Mouse (Mus musculus) heart, embryonic 12.5 days (tissue): ENCODE data around the gene Mkrn3. TPM values are rescaled to one million over a fixed set of nuclear protein-coding genes. Genes with fewer than 3 reads are reported as not detected.

Source experiments
- ATAC-seq: fragments of 200-750 bp; cut with Nextera tagmentation; 2 replicates; pipeline ENCODE4 v1.8.0; 2017; ENCODE audit warnings: moderate TSS enrichment, moderate library complexity; ENCODE audit not compliant: insufficient number of reproducible peaks, low FRiP score
- H3K27ac ChIP-seq: fragments of 300-500 bp; sonication (generic); 2 replicates; pipeline ENCODE4 v1.5.1; 2016; ENCODE audit warnings: mild to moderate bottlenecking, moderate library complexity; ENCODE audit not compliant: poor library complexity, severe bottlenecking
- H3K27me3 ChIP-seq: fragments of 300-500 bp; sonication (generic); replicated peaks from 2 replicates; pipeline ENCODE4 v1.6.1; 2016; ENCODE audit warnings: mild to moderate bottlenecking, moderate library complexity
- H3K36me3 ChIP-seq: fragments of 300-500 bp; sonication (generic); 2 replicates; pipeline ENCODE4 v1.6.1; 2016; ENCODE audit warnings: mild to moderate bottlenecking, moderate library complexity
- H3K4me1 ChIP-seq: fragments of 300-500 bp; sonication (generic); replicated peaks from 2 replicates; pipeline ENCODE4 v1.6.1; 2016; ENCODE audit warnings: mild to moderate bottlenecking
- H3K4me2 ChIP-seq: fragments of 300-500 bp; sonication (generic); 2 replicates; pipeline ENCODE4 v1.6.1; 2016; ENCODE audit warnings: mild to moderate bottlenecking, moderate library complexity
- H3K4me3 ChIP-seq: fragments of 300-500 bp; sonication (generic); 2 replicates; pipeline ENCODE4 v1.5.1; 2016; ENCODE audit warnings: mild to moderate bottlenecking
- H3K9ac ChIP-seq: fragments of 300-500 bp; sonication (generic); 2 replicates; pipeline ENCODE4 v1.6.1; 2016; ENCODE audit warnings: mild to moderate bottlenecking, moderate library complexity
- H3K9me3 ChIP-seq: fragments of 300-500 bp; sonication (generic); replicated peaks from 2 replicates; pipeline ENCODE4 v1.6.1; 2016; ENCODE audit warnings: mild to moderate bottlenecking, moderate library complexity
- WGBS: fragments of 180-500 bp; shearing (Covaris S2); methylation state at CpG from one replicate; pipeline ENCODE4 v1.1.7; 2016; 5-methylcytosine and 5-hydroxymethylcytosine counted together
- polyA plus RNA-seq: library from polyadenylated mRNA; unstranded; fragments of >200 nt; fragmentation: Nextera tagmentation; extraction: Ambion mirVana; gene quantifications from 2 replicates; pipeline ENCODE4 v1.2.1, GENCODE M21; 2016

The Mkrn3 gene
- polyA plus RNA-seq, 1 experiment from 2014 or later: 3.4 TPM

DNA sequence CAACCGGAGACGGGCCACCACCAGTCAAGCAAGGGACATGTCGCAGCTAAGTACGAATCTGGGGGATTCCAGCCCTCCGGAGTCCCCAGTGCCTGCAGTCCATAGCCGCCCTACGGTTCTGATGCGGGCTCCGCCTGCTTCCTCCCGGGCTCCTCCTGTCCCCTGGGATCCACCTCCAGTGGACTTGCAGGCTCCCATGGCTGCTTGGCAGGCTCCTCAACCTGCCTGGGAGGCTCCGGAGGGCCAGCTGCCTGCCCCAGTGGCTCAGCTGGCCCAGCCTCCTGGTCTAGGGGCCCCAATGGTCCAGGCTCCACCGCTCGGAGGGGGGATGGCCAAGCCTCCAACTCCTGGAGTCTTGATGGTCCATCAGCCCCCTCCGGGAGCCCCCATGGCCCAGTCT lies 42.6 kb downstream of the Mkrn3 start:
- WGBS: 27% methylated on average over 14 of the region's 14 CpGs
- H3K27ac ChIP-seq: no peak overlapping the region

GRCm38 (mm10) chr7:62376510-62377304 lies 43.2 kb downstream of the Mkrn3 start, which contains the start of gene Magel2:
Magel2 (plus strand) TSS chr7:62377010.
- H3K4me2 ChIP-seq: peak within 1 kb of the TSS; percentile 74
- H3K27me3 ChIP-seq: no peaks in the 10 kb centered on the region
- no peaks in the 10 kb centered on the region for H3K36me3 ChIP-seq
- peak within 1 kb of the TSS; percentile 47 for H3K4me3 ChIP-seq
- no peaks in the 10 kb centered on the region for H3K4me1 ChIP-seq
- 23% methylated on average over 31 of the region's 31 CpGs for WGBS
- ATAC-seq: peak; percentile 86; the same call in 1 of the 2 replicates
- H3K9me3 ChIP-seq: peaks cover 23% of the 10 kb centered on the region
- H3K27ac ChIP-seq: no peak within 1 kb of the TSS
- H3K9ac ChIP-seq: peak within 1 kb of the TSS; percentile 59

More for the DNA sequence above, 42.6 kb downstream of the Mkrn3 start:
- Histone ChIP-seq H3K36me3 (no peaks in the 10 kb centered on the region), H3K9ac (peak overlapping the region; percentile 59), H3K4me1 (no peaks in the 10 kb centered on the region), H3K27me3 (no peaks in the 10 kb centered on the region), H3K4me2 (peak overlapping the region; percentile 74), H3K9me3 (peaks cover 23% of the 10 kb centered on the region), H3K4me3 (peak overlapping the region; percentile 47)
- ATAC-seq: no peak; the same call in 1 of the 2 replicates

DNA sequence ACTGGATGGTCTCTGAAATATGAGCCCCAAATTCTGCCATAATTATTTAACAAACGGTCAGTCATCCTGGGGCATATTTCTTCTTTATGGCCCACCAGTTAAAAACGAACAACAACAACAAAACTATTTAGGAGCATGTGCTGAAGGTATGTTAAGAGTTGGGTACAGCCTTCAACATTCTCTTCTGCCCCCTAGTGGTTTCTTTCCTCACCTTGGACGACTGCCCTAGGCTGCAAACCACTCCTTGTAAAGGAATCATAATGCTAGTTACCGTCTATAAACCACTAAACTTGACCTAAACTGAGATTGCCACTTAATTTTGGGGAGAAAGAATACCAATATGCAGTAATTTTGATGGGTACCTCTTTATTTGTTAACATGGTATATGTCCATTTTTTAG lies 44.3 kb downstream of the Mkrn3 start:
- Histone ChIP-seq H3K27ac (no peak overlapping the region), H3K4me3 (no peak overlapping the region), H3K36me3 (no peaks in the 10 kb centered on the region), H3K9me3 (peaks cover 23% of the 10 kb centered on the region), H3K27me3 (no peaks in the 10 kb centered on the region), H3K9ac (no peak overlapping the region), H3K4me2 (no peak overlapping the region), H3K4me1 (no peaks in the 10 kb centered on the region)
- 24% methylated on average over 4 of the region's 4 CpGs for WGBS
- ATAC-seq: no peak

Other genes starting within 250 kb of the Mkrn3 start
- gene Ndn, start 73.6 kb downstream of the Mkrn3 start, polyA plus RNA-seq: 63.0 and 64.3 TPM in 2 replicates
- gene Magel2, start 43.1 kb downstream of the Mkrn3 start, polyA plus RNA-seq: 0.46 and 0.49 TPM in 2 replicates
- gene Peg12, start 44.4 kb upstream of the Mkrn3 start, polyA plus RNA-seq: 11.9 and 13.5 TPM in 2 replicates